Mouse (Mus musculus) liver, adult 2 months (tissue): ENCODE data around the gene Polr2c. TPM values are rescaled to one million over a fixed set of nuclear protein-coding genes. Genes with fewer than 3 reads are reported as not detected.

ENCODE experiments used
- DNase-seq: peaks from one replicate; pipeline ENCODE4 v3.0.0-alpha.2; 2011; ENCODE audit warnings: low read depth, low spot score; ENCODE audit errors: extremely low read depth
- H3K27ac ChIP-seq: fragments of 200-500 bp; replicated peaks from 2 replicates; pipeline ENCODE4 v1.5.1; 2012; ENCODE audit warnings: low read depth, mild to moderate bottlenecking, control low read depth, inconsistent platforms, low read length; ENCODE audit not compliant: insufficient read depth
- H3K27me3 ChIP-seq: fragments of 200-500 bp; 2 replicates; pipeline ENCODE4 v1.6.1; 2012; ENCODE audit warnings: mild to moderate bottlenecking, moderate library complexity, low read length, inconsistent platforms; ENCODE audit not compliant: control insufficient read depth, insufficient read depth
- H3K36me3 ChIP-seq: fragments of 200-500 bp; 2 replicates; pipeline ENCODE4 v1.6.1; 2012; ENCODE audit warnings: low read length, inconsistent platforms; ENCODE audit not compliant: control insufficient read depth, insufficient read depth
- H3K4me1 ChIP-seq: fragments of 200-500 bp; 2 replicates; pipeline ENCODE4 v1.6.1; 2011; ENCODE audit warnings: low read length; ENCODE audit not compliant: control insufficient read depth, insufficient read depth
- H3K4me3 ChIP-seq: fragments of 200-500 bp; 2 replicates; pipeline ENCODE4 v1.5.1; 2011; ENCODE audit warnings: low read depth, mild to moderate bottlenecking, control low read depth, low read length, moderate library complexity; ENCODE audit not compliant: insufficient read depth
- H3K79me2 ChIP-seq: fragments of 200-500 bp; 2 replicates; pipeline ENCODE4 v1.6.1; 2012; ENCODE audit warnings: inconsistent platforms, mild to moderate bottlenecking, low read length, moderate library complexity; ENCODE audit not compliant: control insufficient read depth, insufficient read depth
- H3K9ac ChIP-seq: fragments of 200-500 bp; 2 replicates; pipeline ENCODE4 v1.6.1; 2012; ENCODE audit warnings: low read depth, mild to moderate bottlenecking, control low read depth, inconsistent platforms, low read length
- CTCF ChIP-seq: fragments of 200-500 bp; IDR thresholded peaks from 2 replicates; pipeline ENCODE4 v1.5.1; 2011; ENCODE audit warnings: low read depth, low read length, control low read depth
- POLR2A ChIP-seq: fragments of 200-500 bp; IDR thresholded peaks from 2 replicates; pipeline ENCODE4 v1.6.1; 2011; ENCODE audit warnings: low read length, control low read depth; ENCODE audit not compliant: insufficient read depth; ENCODE audit errors: extremely low read depth
- WGBS: fragments of 180-500 bp; shearing (Covaris S2); methylation state at CpG from one replicate; pipeline ENCODE4 v1.1.7; 2018; 5-methylcytosine and 5-hydroxymethylcytosine counted together
- polyA plus RNA-seq: library from polyadenylated mRNA; depleted of rRNA; stranded (reverse); fragments of >200 nt; gene quantifications from 2 replicates; pipeline ENCODE4 v1.2.3, GENCODE M21; 2012
- total RNA-seq: library from RNA; depleted of rRNA; stranded (reverse); fragments of >200 nt; gene quantifications from 2 replicates; pipeline ENCODE4 v1.2.3, GENCODE M21; 2014

The Polr2c gene
- total and polyA plus RNA-seq, 2 experiments, result 27.4 to 47.3 TPM

DNA sequence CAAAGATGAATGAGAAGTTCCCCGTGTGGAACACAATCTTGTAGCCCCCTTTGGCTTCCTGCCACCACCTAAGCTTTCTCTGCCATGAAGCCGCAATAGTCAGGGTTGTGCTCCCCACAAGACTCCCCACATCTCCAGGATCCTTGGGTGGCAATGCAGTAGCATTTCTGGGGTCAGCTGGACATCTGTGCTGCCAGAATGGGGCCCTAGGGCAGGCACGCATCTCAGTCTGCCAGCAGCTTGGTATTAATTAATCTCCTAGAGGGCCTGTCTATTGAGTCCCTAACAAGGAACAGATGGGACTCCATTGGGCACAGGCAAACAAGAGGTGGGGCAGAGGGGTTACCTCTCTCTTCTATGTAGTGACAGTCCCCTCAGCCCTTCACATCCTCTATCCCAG, 14.9 kb downstream of the Polr2c start:
- WGBS, result 83% methylated on average over 3 of the region's 3 CpGs
- Histone ChIP-seq H3K27ac (no peak overlapping the region), H3K9ac (no peak overlapping the region), H3K79me2 (no peaks in the 10 kb centered on the region), H3K27me3 (no peaks in the 10 kb centered on the region; the same call in 1 of the 2 replicates), H3K36me3 (no peaks in the 10 kb centered on the region), H3K4me3 (no peak overlapping the region), H3K4me1 (no peaks in the 10 kb centered on the region; the same call in none of the 2 replicates)
- TF ChIP-seq POLR2A (no peak), CTCF (no peak)
- DNase-seq, result no peak

DNA sequence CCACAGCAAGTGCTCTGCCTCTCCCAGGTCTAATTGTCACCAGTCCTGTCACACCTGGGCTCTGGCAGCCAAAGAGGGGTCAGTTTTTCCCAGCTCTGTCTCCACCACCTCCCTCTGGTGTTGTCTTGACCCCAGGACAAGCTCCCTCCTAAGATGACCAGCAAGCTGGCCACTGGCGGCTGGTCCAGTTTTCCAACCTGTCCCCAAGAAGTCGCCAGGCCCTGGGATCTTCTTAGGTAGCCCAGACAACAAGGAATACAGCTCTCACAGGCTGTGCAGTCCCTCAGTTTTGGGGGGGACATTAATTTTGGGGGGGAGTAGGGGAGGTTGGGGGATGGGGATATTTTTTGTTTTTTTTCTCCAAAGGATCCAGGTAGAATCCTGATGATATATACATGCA, 15.3 kb downstream of the Polr2c start:
- WGBS, result 94% methylated on average over 2 of the region's 2 CpGs
- Histone ChIP-seq H3K9ac (no peak overlapping the region), H3K4me1 (no peaks in the 10 kb centered on the region; the same call in none of the 2 replicates), H3K27me3 (no peaks in the 10 kb centered on the region; the same call in 1 of the 2 replicates), H3K4me3 (no peak overlapping the region), H3K36me3 (no peaks in the 10 kb centered on the region), H3K27ac (no peak overlapping the region), H3K79me2 (no peaks in the 10 kb centered on the region)
- DNase-seq, result no peak
- TF ChIP-seq CTCF (no peak), POLR2A (no peak)

GRCm38 (mm10) chr8:94874358-94874757, 17.1 kb downstream of the Polr2c start:
- Histone ChIP-seq H3K27ac (no peak overlapping the region), H3K4me1 (no peaks in the 10 kb centered on the region; the same call in none of the 2 replicates), H3K9ac (no peak overlapping the region), H3K27me3 (no peaks in the 10 kb centered on the region; the same call in 1 of the 2 replicates), H3K36me3 (no peaks in the 10 kb centered on the region), H3K4me3 (no peak overlapping the region), H3K79me2 (no peaks in the 10 kb centered on the region)
- TF ChIP-seq CTCF (peak; percentile 91), POLR2A (no peak)
- WGBS, result 14% methylated on average over 6 of the region's 6 CpGs
- peak; percentile 50 for DNase-seq

DNA sequence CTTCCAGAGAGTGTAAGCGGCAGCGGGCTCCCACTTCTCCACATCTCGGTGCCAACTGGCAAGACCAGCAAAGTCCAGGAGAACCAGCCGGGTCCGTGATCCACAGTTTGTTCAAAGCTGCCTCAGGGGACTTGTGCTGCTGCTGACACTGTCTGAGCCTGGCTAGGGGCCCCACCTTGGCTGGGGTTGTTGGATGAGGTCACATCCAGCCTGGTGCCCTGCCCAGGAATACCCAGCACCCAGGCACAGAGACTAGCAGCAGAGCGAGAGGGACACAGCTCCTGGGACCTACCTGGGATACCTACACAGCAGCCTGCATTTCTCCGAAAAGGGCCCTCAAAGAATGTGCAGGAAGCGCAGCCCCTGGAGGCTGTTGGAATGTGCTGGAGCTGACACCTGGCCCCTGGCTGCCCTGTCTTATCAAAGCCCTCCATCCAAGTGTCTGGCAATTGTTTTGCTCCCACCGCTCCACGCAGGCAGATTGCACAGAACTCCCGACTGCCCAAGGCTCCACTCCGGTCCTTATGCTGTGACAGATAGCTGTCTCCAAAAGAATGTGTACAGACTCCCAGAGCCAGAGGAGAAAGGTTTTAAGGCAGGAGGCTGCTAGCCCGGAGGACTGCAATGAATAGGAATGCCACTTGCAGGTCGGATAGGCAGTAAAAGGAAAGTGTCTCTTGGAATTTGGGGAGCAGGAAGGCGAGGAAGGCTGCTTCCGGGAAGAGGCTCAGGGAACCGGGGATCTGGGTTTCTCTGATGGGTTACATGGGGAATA, 18.0 kb downstream of the Polr2c start:
- WGBS, result 24% methylated on average over 17 of the region's 17 CpGs
- peak overlapping the region; percentile 54 for H3K4me3 ChIP-seq
- no peaks in the 10 kb centered on the region; the same call in 1 of the 2 replicates for H3K27me3 ChIP-seq
- no peaks in the 10 kb centered on the region for H3K36me3 ChIP-seq
- no peak overlapping the region for H3K27ac ChIP-seq
- TF ChIP-seq CTCF (no peak), POLR2A (no peak)
- no peaks in the 10 kb centered on the region; the same call in none of the 2 replicates for H3K4me1 ChIP-seq
- peak overlapping the region; percentile 56 for H3K9ac ChIP-seq
- H3K79me2 ChIP-seq, result no peaks in the 10 kb centered on the region
- no peak for DNase-seq

DNA sequence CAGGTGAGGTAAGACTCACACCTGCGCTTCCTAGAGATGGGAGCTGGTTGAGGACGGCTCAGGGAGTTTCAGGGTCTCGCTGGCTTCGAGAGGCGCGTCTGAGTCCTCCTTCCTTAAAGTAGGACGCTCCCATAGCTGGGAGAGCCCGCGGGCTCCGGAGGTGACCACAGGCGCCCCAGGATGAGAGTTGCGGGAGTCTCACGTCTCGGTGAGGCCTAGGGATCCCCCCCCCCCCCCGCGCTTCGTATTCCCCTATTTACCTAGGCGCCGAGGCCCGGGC, 18.6 kb downstream of the Polr2c start:
- H3K4me3 ChIP-seq, result peak overlapping the region; percentile 54
- H3K4me1 ChIP-seq, result no peaks in the 10 kb centered on the region; the same call in none of the 2 replicates
- TF ChIP-seq POLR2A (no peak), CTCF (no peak)
- no peaks in the 10 kb centered on the region; the same call in 1 of the 2 replicates for H3K27me3 ChIP-seq
- H3K79me2 ChIP-seq, result no peaks in the 10 kb centered on the region
- H3K9ac ChIP-seq, result peak overlapping the region; percentile 56
- under 1% methylated on average over 20 of the region's 20 CpGs for WGBS
- no peak overlapping the region for H3K27ac ChIP-seq
- H3K36me3 ChIP-seq, result no peaks in the 10 kb centered on the region
- no peak for DNase-seq

DNA sequence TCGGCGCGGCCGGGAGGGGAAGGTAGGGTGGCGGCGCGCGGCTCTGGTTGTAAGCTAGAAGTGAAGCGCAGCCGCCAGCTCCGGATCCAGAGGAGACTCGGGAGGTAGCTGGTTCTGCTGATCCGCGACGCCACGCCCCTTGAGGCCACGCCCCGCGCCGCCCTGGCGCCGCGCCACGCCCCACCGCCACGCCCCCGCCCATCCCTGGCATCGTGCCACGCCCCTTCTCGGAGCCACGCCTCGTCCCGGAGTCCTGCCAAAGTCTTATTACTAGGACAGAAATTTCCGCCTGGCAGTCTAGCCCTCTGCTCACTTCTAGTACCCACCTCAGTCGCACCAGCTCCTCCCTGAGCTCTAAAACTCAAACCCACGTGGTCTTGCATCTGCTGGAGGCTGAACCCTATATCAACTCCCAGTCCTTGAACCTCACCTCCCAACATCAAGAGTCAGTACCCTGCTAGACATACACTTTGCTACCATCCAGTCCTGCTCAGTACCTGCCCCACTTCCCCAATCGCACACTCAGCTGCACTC, 19.0 kb downstream of the Polr2c start, which contains the start of gene Dok4:
TSS of gene Dok4 (minus strand) at position 134 of the 534 bp plus-strand sequence.
- Histone ChIP-seq H3K36me3 (no peaks in the 10 kb centered on the region), H3K4me1 (no peaks in the 10 kb centered on the region; the same call in none of the 2 replicates), H3K4me3 (peak within 1 kb of the TSS; percentile 54), H3K27ac (no peak within 1 kb of the TSS), H3K79me2 (no peaks in the 10 kb centered on the region), H3K9ac (peak within 1 kb of the TSS; percentile 56), H3K27me3 (no peaks in the 10 kb centered on the region)
- DNase-seq, result peak; percentile 53
- WGBS, result 2% methylated on average over 29 of the region's 37 CpGs
- TF ChIP-seq CTCF, result no peak
- TF ChIP-seq POLR2A, result no peak
